Mouse (Mus musculus) G1E-ER4 (cell line): ENCODE measurements around the gene Jak3. TPM values are rescaled to one million over a fixed set of nuclear protein-coding genes. Genes with fewer than 3 reads are reported as not detected.

Experiments used
- GATA1 ChIP-seq: IDR thresholded peaks from one replicate; pipeline ENCODE4 v1.8.0; 2012; ENCODE audit warnings: low read length, inconsistent platforms
- polyA plus RNA-seq: library from polyadenylated mRNA; stranded (reverse); fragments of >175 nt; gene quantifications from 2 replicates; pipeline ENCODE4 v1.2.3, GENCODE M21; 2012

Jak3 gene
- polyA plus RNA-seq, 1 experiment = 33.8 TPM

DNA sequence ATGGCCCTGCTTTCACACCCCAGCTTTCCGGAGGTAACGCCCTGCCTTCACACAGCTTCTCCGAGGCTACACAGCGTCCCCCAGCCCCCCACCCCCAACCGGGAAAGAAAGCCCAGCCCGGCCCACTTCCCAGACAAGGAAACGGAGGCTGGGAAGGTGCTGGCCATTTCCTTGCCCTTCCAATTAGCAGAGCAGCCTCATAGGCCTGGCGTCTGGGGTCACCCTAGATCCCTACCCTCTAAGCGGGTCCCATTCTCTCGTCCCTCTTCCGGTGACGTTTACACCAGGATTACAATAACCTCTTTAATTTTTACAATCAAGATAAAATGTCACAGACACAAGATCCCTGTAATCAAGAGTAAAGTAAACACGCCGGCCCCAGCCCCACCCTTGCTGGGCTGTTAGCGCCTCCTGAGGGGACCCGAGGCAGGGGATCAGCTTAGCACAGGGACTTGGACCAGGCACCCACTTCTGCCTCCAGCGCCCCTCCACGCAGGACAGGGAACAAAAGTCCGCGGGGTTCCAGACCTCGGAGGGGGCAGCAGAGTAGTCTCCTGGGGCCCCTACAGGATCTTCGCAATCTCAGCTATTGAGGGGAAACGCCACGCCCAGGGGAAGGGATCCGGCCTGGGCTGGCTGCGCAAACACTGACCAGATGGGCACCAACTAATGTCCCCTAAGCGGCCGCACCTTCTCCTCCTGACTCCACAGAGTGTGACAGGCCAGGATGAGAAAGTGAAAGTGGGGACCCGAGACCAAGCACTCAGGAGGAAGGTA lies 24.6 kb downstream of the Jak3 start:
- TF ChIP-seq GATA1 = no peak

DNA sequence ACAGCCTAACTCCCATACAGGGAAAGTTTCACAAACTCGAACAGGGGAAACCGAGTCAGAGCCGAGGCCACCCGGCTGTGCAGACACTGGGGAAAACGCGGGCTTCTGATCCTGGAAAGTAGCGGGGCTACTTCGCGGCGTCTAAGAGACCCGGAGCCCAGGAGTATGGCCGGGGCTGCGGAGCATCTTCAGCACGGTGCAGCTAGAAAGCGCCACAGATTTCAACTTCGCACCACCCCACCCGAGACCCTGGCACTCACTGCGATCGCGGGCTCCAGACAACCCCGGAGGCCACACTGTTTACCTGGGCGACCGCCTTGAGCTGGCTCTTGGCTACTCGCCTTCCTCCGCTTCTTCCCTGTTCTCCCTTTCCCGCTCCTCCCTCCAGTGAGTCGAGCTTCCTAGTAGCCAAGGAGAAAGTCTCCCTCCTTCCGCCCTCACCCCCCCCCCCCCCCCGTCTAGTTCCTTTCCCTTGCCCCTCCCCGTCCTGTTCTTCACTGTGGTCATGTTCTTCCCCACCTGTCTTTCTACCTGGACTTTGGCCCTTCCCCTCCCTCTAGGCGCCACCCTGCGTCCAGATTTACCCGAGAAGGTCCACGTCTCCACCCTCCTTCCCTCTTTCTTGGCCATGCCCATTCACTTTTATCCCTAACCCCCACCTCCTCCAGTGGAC lies 25.5 kb downstream of the Jak3 start, which contains the start of gene B3gnt3:
B3gnt3 (minus strand) TSS at position 376 of the 673 bp plus-strand sequence.
- TF ChIP-seq GATA1 = no peak

DNA sequence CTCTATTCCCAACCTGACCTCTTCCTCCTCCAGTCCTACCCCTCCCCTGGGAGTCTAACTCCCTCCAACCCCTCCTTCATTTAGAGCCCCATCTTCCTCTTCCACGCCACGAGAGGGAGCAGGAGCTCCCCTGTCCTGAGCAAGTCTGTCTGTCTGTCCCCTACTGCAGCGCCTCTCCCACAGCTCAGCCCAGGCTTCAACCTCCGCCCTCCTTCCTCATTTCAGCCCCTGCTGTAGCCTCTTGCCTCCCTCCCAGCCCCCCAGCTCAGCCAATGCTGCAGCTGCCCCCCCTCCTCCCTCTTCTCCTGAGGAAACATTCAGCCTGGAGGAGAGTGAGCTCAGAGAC lies 26.0 kb downstream of the Jak3 start:
- TF ChIP-seq GATA1 = no peak

DNA sequence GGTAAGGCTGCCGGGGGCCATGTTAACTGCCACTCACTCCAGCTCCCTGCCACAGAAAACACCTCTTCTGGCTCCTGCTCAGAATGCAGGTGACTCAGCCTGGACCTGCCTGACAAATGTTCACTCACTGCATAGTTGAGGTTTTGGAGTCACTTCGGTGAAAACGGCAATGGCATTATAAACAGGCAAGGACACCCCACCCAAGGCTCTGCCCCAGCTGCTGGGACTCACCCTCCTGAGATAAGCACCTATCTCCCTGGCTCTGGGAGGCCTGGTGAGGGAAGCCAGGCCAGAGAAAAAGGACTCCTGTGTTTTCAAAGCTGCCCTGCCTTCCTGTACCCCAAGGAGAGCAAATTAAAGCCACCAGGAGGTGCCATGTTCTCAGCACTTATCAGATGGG lies 26.8 kb downstream of the Jak3 start:
- TF ChIP-seq GATA1 = no peak

GRCm38 (mm10) chr8:71707874-71708273 lies 31.8 kb downstream of the Jak3 start:
- no peak for TF ChIP-seq GATA1

DNA sequence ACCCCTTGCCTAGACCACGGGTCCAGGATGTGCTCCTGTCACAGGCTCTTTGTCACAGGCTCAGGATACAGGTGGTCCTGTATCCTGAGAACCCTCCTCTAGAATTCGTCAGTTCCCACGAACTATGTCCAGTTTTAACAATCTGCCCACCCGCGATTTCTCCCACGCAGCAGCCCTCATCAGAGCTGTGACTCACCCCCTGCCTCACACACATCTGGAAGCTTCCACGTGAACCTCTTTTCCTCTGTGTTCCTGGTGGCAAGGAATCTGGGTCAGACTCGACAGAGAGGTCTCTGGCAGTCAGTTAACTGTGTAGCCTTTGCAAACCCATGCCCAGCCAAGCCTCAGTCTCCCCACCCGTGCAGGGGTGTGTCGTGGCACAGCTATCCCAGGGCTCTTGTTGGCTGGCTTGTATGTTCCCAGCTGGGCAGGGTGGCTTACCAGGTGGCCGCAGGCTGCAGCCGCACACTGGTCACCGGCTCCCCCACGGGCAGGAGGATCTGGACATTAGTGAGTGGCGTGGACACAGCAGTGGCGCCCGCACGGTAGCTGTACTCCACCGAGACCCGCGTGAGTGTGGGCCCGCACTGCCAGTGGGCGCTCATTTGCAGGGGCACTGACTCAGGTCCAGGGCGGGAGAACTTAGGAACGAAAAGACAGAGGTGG lies 33.2 kb downstream of the Jak3 start:
- TF ChIP-seq GATA1 = no peak

DNA sequence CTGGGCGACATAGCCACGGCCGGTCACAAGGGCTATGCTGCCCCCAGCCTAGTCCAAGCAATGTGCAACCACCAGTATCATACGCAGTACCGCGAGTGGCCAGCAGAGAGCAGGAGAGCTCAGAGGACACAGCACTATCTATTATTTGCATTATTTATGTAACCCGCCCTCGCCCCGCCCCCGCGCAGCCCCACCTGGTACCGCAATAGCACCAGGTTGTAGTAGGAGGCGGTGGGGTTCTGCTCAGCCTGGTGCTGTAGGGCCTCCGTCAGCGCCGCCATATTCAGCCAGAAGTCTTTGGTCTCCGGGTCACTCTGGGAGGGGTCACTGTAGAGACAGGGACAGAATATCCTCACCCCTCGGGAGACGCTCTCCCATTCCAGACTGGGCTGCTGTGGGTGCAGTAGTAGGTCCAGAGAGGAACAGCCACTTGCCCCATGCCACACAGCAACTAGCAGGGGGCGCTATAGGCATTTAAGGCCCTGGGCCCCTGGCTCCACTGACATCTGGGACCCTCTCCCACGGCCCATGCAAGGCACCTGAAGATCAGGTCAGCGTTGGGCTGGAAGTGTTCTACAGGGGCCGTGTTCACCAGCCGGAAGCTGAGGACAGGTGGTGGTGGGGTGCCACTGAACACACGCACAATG lies 33.8 kb downstream of the Jak3 start:
- TF ChIP-seq GATA1 = no peak

- TF ChIP-seq GATA1 = no peak
These were observed 35.5 kb downstream of the Jak3 start for GRCm38 (mm10) chr8:71711574-71711973.

DNA sequence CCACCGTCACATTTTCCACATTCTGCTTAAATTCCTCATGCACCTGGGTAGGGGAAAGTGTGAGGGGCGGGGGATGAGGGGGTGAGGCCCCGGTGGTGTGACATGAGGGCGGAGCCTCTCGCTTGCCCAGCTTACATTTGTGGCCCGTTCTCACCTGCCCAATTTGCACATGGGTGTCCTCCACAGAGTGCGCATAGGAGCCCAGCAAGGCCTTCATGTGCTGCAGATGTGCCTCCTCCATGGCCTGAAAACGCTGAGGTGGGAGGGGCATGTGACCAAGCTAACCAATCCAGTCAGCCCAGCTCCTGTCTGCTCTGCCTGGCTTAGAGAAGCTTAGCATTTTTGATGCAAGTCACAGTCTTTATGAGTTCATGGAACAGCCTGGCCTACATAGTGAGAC lies 39.4 kb downstream of the Jak3 start:
- TF ChIP-seq GATA1 = no peak

- no peak for TF ChIP-seq GATA1
These were observed 40.5 kb downstream of the Jak3 start for GRCm38 (mm10) chr8:71716561-71717053.

- TF ChIP-seq GATA1 = no peak
These were observed 41.0 kb downstream of the Jak3 start for GRCm38 (mm10) chr8:71717096-71717495.

GRCm38 (mm10) chr8:71718252-71718651 lies 42.2 kb downstream of the Jak3 start:
- no peak for TF ChIP-seq GATA1

DNA sequence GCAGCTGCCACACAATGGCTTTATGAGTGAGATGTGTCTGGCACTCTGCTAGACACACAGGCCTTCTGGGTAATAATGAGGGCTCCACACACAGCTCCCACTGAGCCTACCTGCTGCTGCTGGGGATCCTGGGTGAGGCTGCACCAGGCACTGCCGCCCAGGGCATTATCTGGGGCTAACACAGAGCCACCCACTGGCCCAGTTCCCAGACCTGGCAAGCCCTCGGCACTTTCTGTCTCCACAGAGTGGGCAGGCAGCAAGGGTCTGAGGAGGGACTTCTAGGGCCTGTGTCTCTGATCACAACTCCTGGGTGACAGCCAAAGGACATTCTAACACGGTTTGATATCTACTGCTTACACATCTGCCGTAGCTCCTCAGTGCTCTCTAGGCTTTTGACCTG lies 43.1 kb downstream of the Jak3 start:
- no peak for TF ChIP-seq GATA1

DNA sequence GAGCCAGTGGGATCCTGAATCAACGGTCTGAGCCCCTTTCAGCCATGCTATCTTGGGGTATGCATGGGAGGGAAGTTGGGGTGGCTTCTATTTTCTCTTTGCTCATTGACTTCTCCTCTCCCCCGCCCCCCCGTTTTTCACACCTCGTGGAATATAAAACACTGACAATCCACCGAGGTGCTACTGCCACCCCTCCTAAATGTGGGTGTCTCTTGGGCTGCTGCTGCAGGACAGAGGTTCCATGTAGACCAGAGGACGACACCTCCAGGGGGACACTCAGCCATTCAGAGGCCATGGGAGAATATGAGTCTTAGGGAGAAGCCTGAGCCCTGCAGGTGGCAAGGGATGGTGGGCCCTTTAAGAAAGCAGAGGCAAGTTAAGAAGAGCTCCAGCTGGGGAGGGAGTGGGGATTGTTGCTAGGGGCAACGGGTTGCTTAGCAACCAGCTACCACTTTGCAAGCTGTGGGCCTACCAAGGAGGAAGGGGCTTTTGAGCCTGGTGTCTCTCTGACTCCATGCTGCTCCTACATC lies 43.9 kb downstream of the Jak3 start:
- TF ChIP-seq GATA1 = no peak

- TF ChIP-seq GATA1 = no peak
These were observed 47.0 kb downstream of the Jak3 start for GRCm38 (mm10) chr8:71723047-71723551.
